Mouse (Mus musculus) MEL (cell line): ENCODE data around the gene Ephb6. TPM values are rescaled to one million over a fixed set of nuclear protein-coding genes. Genes with fewer than 3 reads are reported as not detected.

Experiments
- DNase-seq: peaks from one replicate; pipeline ENCODE4 v3.0.0; 2011; ENCODE audit warnings: low read depth, low spot score
- H3K27ac ChIP-seq: 2 replicates; pipeline ENCODE4 v1.5.1; 2012; ENCODE audit warnings: low read depth, mild to moderate bottlenecking, control low read depth, low read length, moderate library complexity; ENCODE audit not compliant: control insufficient read depth
- H3K27me3 ChIP-seq, 2 experiments: fragments of 150-350 bp in 1 of 2; sonication (generic) in 1 of 2; 2 replicates each; pipeline ENCODE4 v1.6.1; 2012; ENCODE audit warnings: low read length in 2 of 2, mild to moderate bottlenecking in 2 of 2, improper control_type of control experiment in 1 of 2, moderate library complexity in 1 of 2; ENCODE audit not compliant: insufficient read depth in 2 of 2, control insufficient read depth in 1 of 2
- H3K36me3 ChIP-seq, 2 experiments: 2 replicates each; pipeline ENCODE4 v1.6.1; 2012 to 2014; ENCODE audit warnings: low read length in 2 of 2, improper control_type of control experiment in 1 of 2, inconsistent platforms in 1 of 2, mild to moderate bottlenecking in 1 of 2; ENCODE audit not compliant: insufficient read depth in 2 of 2, control insufficient read depth in 1 of 2
- H3K4me1 ChIP-seq, 2 experiments: fragments of 150-350 bp in 1 of 2; sonication (generic) in 1 of 2; 2 replicates each; pipeline ENCODE4 v1.6.1; 2012; ENCODE audit warnings: low read length in 2 of 2, improper control_type of control experiment in 1 of 2, mild to moderate bottlenecking in 1 of 2; ENCODE audit not compliant: insufficient read depth in 2 of 2, control insufficient read depth in 1 of 2
- H3K4me3 ChIP-seq, 2 experiments: fragments of 150-350 bp in 1 of 2; sonication (generic) in 1 of 2; 2 replicates each; pipeline ENCODE4 v1.5.1; 2012; ENCODE audit warnings: low read depth in 2 of 2, low read length in 2 of 2, mild to moderate bottlenecking in 2 of 2, moderate library complexity in 2 of 2, control low read depth in 1 of 2, improper control_type of control experiment in 1 of 2; ENCODE audit not compliant: control insufficient read depth in 1 of 2, insufficient read depth in 1 of 2
- H3K79me2 ChIP-seq: 2 replicates; pipeline ENCODE4 v1.6.1; 2012; ENCODE audit warnings: mild to moderate bottlenecking, low read length, moderate library complexity; ENCODE audit not compliant: control insufficient read depth, poor library complexity, insufficient read depth
- H3K9ac ChIP-seq: 2 replicates; pipeline ENCODE4 v1.6.1; 2012; ENCODE audit warnings: low read depth, mild to moderate bottlenecking, control low read depth, low read length, moderate library complexity; ENCODE audit not compliant: control insufficient read depth, poor library complexity, severe bottlenecking
- H3K9me3 ChIP-seq: fragments of 150-350 bp; sonication (generic); replicated peaks from 2 replicates; pipeline ENCODE4 v1.6.1; 2012; ENCODE audit warnings: mild to moderate bottlenecking, low read length, improper control_type of control experiment, moderate library complexity; ENCODE audit not compliant: insufficient read depth
- CTCF ChIP-seq, 3 experiments: IDR thresholded peaks in 2 of 3; conservative IDR thresholded peaks in 1 of 3; 2 replicates each; pipeline ENCODE4 v1.5.1; 2011 to 2012; ENCODE audit warnings: low read length in 3 of 3, low read depth in 2 of 3, mild to moderate bottlenecking in 2 of 3, improper control_type of control experiment in 1 of 3, inconsistent platforms in 1 of 3, mixed read lengths in 1 of 3, moderate library complexity in 1 of 3; ENCODE audit not compliant: control insufficient read depth in 1 of 3, insufficient read depth in 1 of 3, poor library complexity in 1 of 3, severe bottlenecking in 1 of 3
- E2F4 ChIP-seq: IDR thresholded peaks from 2 replicates; pipeline ENCODE4 v1.6.1; 2011; ENCODE audit warnings: low read depth, low read length, improper control_type of control experiment, borderline replicate concordance
- EP300 ChIP-seq, 2 experiments: IDR thresholded peaks; 2 replicates each; pipeline ENCODE4 v1.6.1; 2011; ENCODE audit warnings: improper control_type of control experiment in 2 of 2, low read length in 2 of 2, low read depth in 1 of 2, mild to moderate bottlenecking in 1 of 2
- GATA1 ChIP-seq: IDR thresholded peaks from 2 replicates; pipeline ENCODE4 v1.6.1; 2011; ENCODE audit warnings: low read depth, low read length, improper control_type of control experiment
- JUND ChIP-seq: IDR thresholded peaks from 2 replicates; pipeline ENCODE4 v1.6.1; 2011; ENCODE audit warnings: low read depth, mild to moderate bottlenecking, improper control_type of control experiment, low read length
- MAX ChIP-seq: IDR thresholded peaks from 2 replicates; pipeline ENCODE4 v1.6.1; 2011; ENCODE audit warnings: low read length, improper control_type of control experiment
- MAZ ChIP-seq: IDR thresholded peaks from 2 replicates; pipeline ENCODE4 v1.6.1; 2012; ENCODE audit warnings: low read depth, mild to moderate bottlenecking, inconsistent platforms, low read length, improper control_type of control experiment
- RAD21 ChIP-seq: IDR thresholded peaks from 2 replicates; pipeline ENCODE4 v1.6.1; 2011; ENCODE audit warnings: mild to moderate bottlenecking, low read depth, low read length, improper control_type of control experiment
- SMC3 ChIP-seq: IDR thresholded peaks from 2 replicates; pipeline ENCODE4 v1.6.1; 2011; ENCODE audit warnings: low read depth, low read length, improper control_type of control experiment
- TAL1 ChIP-seq: IDR thresholded peaks from 2 replicates; pipeline ENCODE4 v1.6.1; 2012; ENCODE audit warnings: mild to moderate bottlenecking, inconsistent platforms, low read length, moderate library complexity, mixed read lengths
- ZC3H11A ChIP-seq: IDR thresholded peaks from 2 replicates; pipeline ENCODE4 v1.6.1; 2012; ENCODE audit warnings: low read depth, mild to moderate bottlenecking, inconsistent platforms, low read length, improper control_type of control experiment
- polyA plus RNA-seq, 2 experiments: library from polyadenylated mRNA; stranded (reverse) in 1 of 2; unstranded in 1 of 2; fragments of >175 nt in 1 of 2; fragments of >200 nt in 1 of 2; gene quantifications; 2 replicates each; pipeline versions ENCODE4 v1.2.1 to v1.2.4; 2012; ENCODE audit warnings: low replicate concordance in 2 of 2, low read depth in 1 of 2; ENCODE audit not compliant: insufficient read length in 2 of 2, insufficient read depth in 1 of 2, missing spikeins in 1 of 2
- total RNA-seq: library from RNA; depleted of rRNA; stranded (reverse); fragments of 300-350 nt; gene quantifications from 2 replicates; pipeline ENCODE4 v1.2.3, GENCODE M21; 2012

The Ephb6 gene
- total and polyA plus RNA-seq, 3 experiments = 1.0 to 5.2 TPM; not detected in 1

- no peak overlapping the region for H3K9ac ChIP-seq
- no peaks in the 10 kb centered on the region for H3K27me3 ChIP-seq
- H3K27ac ChIP-seq = no peak overlapping the region
- H3K4me1 ChIP-seq = no peaks in the 10 kb centered on the region
- H3K4me3 ChIP-seq = no peak overlapping the region
- TF ChIP-seq E2F4 (no peak), JUND (no peak), RAD21 (peak; percentile 58), ZC3H11A (peak; percentile 50; the same call in 1 of the 2 replicates), EP300 (IDR thresholded peaks at IDR 0.05; ENCODE audit: low read depth in 1 of 2, low read length in 2 of 2) (no peak), MAX (no peak), CTCF (IDR thresholded peaks at IDR 0.05 in 2 of 3, conservative IDR thresholded peaks at IDR 0.05 in 1 of 3; ENCODE audit: control insufficient read depth in 1 of 3, insufficient read depth in 1 of 3, low read depth in 2 of 3, low read length in 3 of 3, poor library complexity in 1 of 3, severe bottlenecking in 1 of 3) (peak; percentile 54 to 72 (median 57)), SMC3 (peak; percentile 86)
- H3K9me3 ChIP-seq = no peaks in the 10 kb centered on the region
- DNase-seq = peak; percentile 47
- H3K79me2 ChIP-seq = no peaks in the 10 kb centered on the region
- no peaks in the 10 kb centered on the region for H3K36me3 ChIP-seq
Observed at GRCm38 (mm10) chr6:41622661-41623060, 17.4 kb downstream of the Ephb6 start.

GRCm38 (mm10) chr6:41628180-41628579 lies 22.9 kb downstream of the Ephb6 start:
- Histone ChIP-seq H3K27ac (no peak overlapping the region), H3K4me1 (no peaks in the 10 kb centered on the region), H3K9ac (no peak overlapping the region), H3K27me3 (no peaks in the 10 kb centered on the region), H3K36me3 (no peaks in the 10 kb centered on the region; a peak in 1 of 4 replicates)
- TF ChIP-seq TAL1 (no peak), GATA1 (peak; percentile 63)
- TF ChIP-seq, all 39 proteins: peak for 1
- DNase-seq = peak; percentile 21
- Histone ChIP-seq H3K79me2 (no peaks in the 10 kb centered on the region), H3K4me3 (no peak overlapping the region), H3K9me3 (no peaks in the 10 kb centered on the region)

- no peaks in the 10 kb centered on the region for H3K4me1 ChIP-seq
Observed at GRCm38 (mm10) chr6:41630791-41631190, 25.5 kb downstream of the Ephb6 start.

More at GRCm38 (mm10) chr6:41630791-41631190, 25.5 kb downstream of the Ephb6 start:
- Histone ChIP-seq H3K36me3 (no peaks in the 10 kb centered on the region; a peak in 1 of 4 replicates), H3K9me3 (no peaks in the 10 kb centered on the region), H3K4me3 (no peak overlapping the region), H3K27me3 (no peaks in the 10 kb centered on the region), H3K27ac (no peak overlapping the region), H3K79me2 (no peaks in the 10 kb centered on the region), H3K9ac (no peak overlapping the region)
- TF ChIP-seq ZC3H11A (peak; percentile 32; the same call in 1 of the 2 replicates), GATA1 (no peak), RAD21 (peak; percentile 56), CTCF (IDR thresholded peaks at IDR 0.05 in 2 of 3, conservative IDR thresholded peaks at IDR 0.05 in 1 of 3; ENCODE audit: control insufficient read depth in 1 of 3, insufficient read depth in 1 of 3, low read depth in 2 of 3, low read length in 3 of 3, poor library complexity in 1 of 3, severe bottlenecking in 1 of 3) (peak in 2 of 3 experiments; percentile 21 to 43; a peak in 3 of 6 replicates), MAZ (no peak), SMC3 (peak; percentile 63)
- DNase-seq = no peak
